Mouse (Mus musculus): ENCODE results near the gene Phgr1.

Phgr1 gene

GRCm38 (mm10) chr2:118778418-118778817 lies 5.8 kb downstream of the Phgr1 start:
- no peak for DNase-seq (ENCODE audit: low read depth in 2 of 2, low spot score in 2 of 2)

- no peak for DNase-seq (ENCODE audit: low read depth in 2 of 2, low spot score in 2 of 2)
Observed at GRCm38 (mm10) chr2:118779065-118779464, 6.5 kb downstream of the Phgr1 start.

- peak; percentile 26 to 51 for DNase-seq (ENCODE audit: low read depth in 2 of 2, low spot score in 2 of 2)
Observed at GRCm38 (mm10) chr2:118779504-118780480, 7.2 kb downstream of the Phgr1 start, which contains the start of gene Disp2. Gene Disp2 (plus strand): TSS chr2:118779719.

- no peak for DNase-seq (ENCODE audit: low read depth in 2 of 2, low spot score in 2 of 2)
Observed at GRCm38 (mm10) chr2:118781115-118781514, 8.5 kb downstream of the Phgr1 start.

- no peak for DNase-seq (ENCODE audit: low read depth in 2 of 2, low spot score in 2 of 2)
Observed at GRCm38 (mm10) chr2:118782303-118782702, 9.7 kb downstream of the Phgr1 start.

- DNase-seq (ENCODE audit: low read depth in 2 of 2, low spot score in 2 of 2), result no peak
Observed at GRCm38 (mm10) chr2:118783093-118783492, 10.5 kb downstream of the Phgr1 start.

GRCm38 (mm10) chr2:118783663-118784062 lies 11.1 kb downstream of the Phgr1 start:
- DNase-seq (ENCODE audit: low read depth in 2 of 2, low spot score in 2 of 2), result no peak

- DNase-seq (ENCODE audit: low read depth in 2 of 2, low spot score in 2 of 2), result no peak
Observed at GRCm38 (mm10) chr2:118786525-118786924, 14.0 kb downstream of the Phgr1 start.

GRCm38 (mm10) chr2:118789501-118789900 lies 16.9 kb downstream of the Phgr1 start:
- DNase-seq (ENCODE audit: low read depth in 2 of 2, low spot score in 2 of 2), result no peak

- DNase-seq (ENCODE audit: low read depth in 2 of 2, low spot score in 2 of 2), result no peak
Observed at GRCm38 (mm10) chr2:118790221-118790550, 17.6 kb downstream of the Phgr1 start.

GRCm38 (mm10) chr2:118790551-118791525 lies 18.3 kb downstream of the Phgr1 start:
- DNase-seq (ENCODE audit: low read depth in 2 of 2, low spot score in 2 of 2), result no peak

GRCm38 (mm10) chr2:118791591-118792258 lies 19.2 kb downstream of the Phgr1 start:
- DNase-seq (ENCODE audit: low read depth in 2 of 2, low spot score in 2 of 2), result no peak

- no peak for DNase-seq (ENCODE audit: low read depth in 2 of 2, low spot score in 2 of 2)
Observed at GRCm38 (mm10) chr2:118792259-118792613, 19.7 kb downstream of the Phgr1 start.

- no peak for DNase-seq (ENCODE audit: low read depth in 2 of 2, low spot score in 2 of 2)
Observed at GRCm38 (mm10) chr2:118793636-118794035, 21.1 kb downstream of the Phgr1 start.

- no peak for DNase-seq (ENCODE audit: low read depth in 2 of 2, low spot score in 2 of 2)
Observed at GRCm38 (mm10) chr2:118802542-118803118, 30.1 kb downstream of the Phgr1 start.

- DNase-seq (ENCODE audit: low read depth in 2 of 2, low spot score in 2 of 2), result no peak
Observed at GRCm38 (mm10) chr2:118804474-118804873, 31.9 kb downstream of the Phgr1 start.

GRCm38 (mm10) chr2:118805137-118805536 lies 32.6 kb downstream of the Phgr1 start:
- DNase-seq (ENCODE audit: low read depth in 2 of 2, low spot score in 2 of 2), result no peak

GRCm38 (mm10) chr2:118805756-118806155 lies 33.2 kb downstream of the Phgr1 start:
- no peak for DNase-seq (ENCODE audit: low read depth in 2 of 2, low spot score in 2 of 2)

GRCm38 (mm10) chr2:118806860-118807259 lies 34.3 kb downstream of the Phgr1 start:
- DNase-seq (ENCODE audit: low read depth in 2 of 2, low spot score in 2 of 2), result no peak

GRCm38 (mm10) chr2:118810861-118811260 lies 38.3 kb downstream of the Phgr1 start:
- DNase-seq (ENCODE audit: low read depth in 2 of 2, low spot score in 2 of 2), result no peak

- DNase-seq (ENCODE audit: low read depth in 2 of 2, low spot score in 2 of 2), result no peak
Observed at GRCm38 (mm10) chr2:118812724-118813123, 40.2 kb downstream of the Phgr1 start.
